Mouse (Mus musculus) heart, postnatal 4 days (tissue): Measurements from ENCODE around the gene Ppp3ca. TPM values are rescaled to one million over a fixed set of nuclear protein-coding genes. Genes with fewer than 3 reads are reported as not detected.
A peak's percentile ranks its signal among the peaks of the same experiment; 100 is the strongest.

Experiments
- DNase-seq: peaks from one replicate; pipeline ENCODE4 v3.0.0; 2021
- total RNA-seq, 2 experiments: library from RNA; stranded (reverse); gene quantifications; 2 replicates each; pipeline ENCODE4 v1.2.3; 2021

The Ppp3ca gene
- total RNA-seq, 2 experiments from 2014 or later, result 56.4 to 62.2 TPM

DNA sequence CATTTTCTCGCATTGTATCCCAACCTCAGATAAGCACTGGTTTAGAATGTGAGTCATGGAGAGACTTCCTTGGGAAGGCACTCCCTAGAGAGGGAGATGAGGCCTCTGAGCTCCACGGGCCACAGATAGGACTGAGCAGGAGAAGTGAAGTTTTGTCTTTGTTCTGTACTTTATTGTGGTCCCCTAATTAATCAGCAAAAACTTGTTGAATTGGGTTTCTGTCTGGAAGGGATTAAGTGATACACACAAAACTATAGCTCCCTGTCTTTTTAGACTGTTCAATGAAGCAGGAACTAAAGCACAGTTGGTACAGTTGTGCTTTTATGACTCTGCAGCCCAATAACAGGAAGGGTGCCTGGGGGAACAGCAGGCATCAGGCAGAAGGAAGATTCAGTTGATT is 95.6 kb downstream of the Ppp3ca start:
- no peak for DNase-seq

DNA sequence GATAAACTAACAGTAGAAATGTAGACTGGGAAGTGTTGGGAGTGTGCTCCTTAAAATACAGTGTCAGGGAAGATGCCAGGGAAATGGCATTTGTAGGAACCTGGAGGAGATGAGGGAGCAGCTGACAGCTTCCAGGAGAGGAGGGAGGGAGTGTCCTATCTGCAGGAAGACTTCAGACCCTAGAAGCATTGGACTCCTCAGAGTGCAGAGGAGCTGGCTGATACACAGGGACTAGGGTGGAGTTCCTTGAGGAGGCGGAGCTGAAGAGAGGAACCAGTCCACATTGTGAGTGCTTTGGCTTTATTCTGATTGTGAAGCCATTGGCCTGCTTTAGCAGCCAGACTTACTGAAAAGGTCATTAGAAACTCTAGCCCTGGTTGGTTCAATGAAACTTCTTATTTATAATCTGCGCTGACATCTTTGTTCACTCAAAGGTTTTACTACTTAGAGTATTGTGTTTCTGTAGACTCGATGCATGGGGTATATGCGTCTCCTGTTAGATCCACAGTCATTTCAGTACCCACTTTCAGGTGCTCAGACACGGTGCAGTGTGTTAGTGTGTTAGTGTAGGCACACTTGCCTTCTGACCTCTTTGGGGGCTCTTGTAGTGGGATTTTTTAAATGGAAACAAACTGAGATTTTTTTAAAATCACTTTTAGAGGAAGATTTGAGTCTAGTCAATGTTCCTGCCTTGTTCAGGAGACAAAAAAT is 99.0 kb downstream of the Ppp3ca start:
- no peak for DNase-seq

DNA sequence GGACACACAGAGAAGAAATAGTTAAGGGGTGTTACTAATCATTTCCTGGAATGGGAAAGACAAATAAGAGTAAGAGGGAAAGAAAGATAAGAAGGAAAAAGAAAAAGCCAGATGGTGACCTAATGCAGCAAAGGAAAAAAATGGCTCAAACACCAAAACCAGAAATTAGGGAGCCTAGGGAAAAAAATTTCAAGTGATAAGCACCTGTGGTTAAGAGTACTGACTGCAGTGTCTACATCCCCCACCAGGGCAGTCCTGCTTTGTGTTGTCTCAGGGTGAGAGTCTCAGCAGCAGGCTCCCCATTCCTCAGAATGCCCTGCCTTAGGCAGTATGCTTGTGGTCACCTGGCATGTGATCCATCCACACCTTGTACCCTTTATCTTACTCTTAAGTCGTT is 99.6 kb downstream of the Ppp3ca start:
- no peak for DNase-seq

DNA sequence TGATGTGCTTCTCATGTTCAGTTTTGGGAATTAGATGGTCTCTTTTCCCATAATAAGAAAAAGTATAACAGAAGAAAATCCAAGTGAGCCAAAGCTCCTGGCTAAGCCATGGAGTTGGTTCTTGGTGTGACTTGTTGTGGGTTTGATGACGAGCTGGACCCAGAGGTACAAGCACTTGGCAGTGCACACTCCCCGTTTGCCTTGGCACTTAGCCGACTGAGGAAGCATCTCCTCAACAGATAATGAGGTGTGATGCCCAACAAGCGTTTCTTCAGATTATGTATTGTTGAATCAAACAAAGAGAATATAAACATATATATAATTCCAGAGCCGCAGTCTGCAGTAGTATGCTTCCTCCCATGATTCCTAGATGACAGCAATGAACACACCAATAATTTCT is 101.8 kb downstream of the Ppp3ca start:
- DNase-seq, result no peak

DNA sequence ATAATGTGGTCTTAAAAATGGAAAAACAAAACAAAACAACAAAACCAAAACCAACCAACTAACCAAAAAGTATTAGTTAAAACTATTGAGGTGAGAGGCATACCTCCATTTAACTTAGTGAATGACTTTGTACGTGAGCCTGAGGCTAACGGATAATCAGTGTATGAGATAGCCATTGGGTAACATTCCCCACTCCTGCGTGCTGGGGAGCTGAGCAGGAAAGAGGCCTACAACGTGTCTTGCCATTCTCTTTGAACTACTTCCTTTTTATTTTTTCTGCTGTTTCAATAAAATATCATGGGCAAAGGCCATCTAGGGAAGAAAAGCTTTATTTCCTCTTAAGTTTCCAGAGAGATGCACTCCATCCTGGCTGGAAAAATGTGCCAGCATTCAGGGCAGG is 103.3 kb downstream of the Ppp3ca start:
- no peak for DNase-seq

DNA sequence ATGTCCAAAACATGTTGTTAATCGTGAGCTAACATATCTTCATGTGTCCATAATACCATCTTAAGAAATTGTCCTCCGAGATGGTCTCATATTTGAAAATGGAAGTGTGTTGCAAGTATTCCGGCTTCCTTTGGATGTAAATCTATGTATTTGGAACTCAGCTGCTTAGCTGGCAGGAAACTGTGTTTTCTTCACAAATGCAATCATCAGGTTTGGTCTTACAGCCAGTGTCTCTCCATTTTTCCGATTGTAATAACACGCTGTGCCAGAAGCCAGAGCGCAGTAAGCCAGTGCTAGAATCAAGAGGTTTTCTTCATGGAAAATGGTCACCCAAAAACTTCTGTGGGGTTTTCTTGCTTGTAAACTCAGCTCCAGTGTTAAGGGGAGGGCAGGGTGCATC is 104.3 kb downstream of the Ppp3ca start:
- no peak for DNase-seq

DNA sequence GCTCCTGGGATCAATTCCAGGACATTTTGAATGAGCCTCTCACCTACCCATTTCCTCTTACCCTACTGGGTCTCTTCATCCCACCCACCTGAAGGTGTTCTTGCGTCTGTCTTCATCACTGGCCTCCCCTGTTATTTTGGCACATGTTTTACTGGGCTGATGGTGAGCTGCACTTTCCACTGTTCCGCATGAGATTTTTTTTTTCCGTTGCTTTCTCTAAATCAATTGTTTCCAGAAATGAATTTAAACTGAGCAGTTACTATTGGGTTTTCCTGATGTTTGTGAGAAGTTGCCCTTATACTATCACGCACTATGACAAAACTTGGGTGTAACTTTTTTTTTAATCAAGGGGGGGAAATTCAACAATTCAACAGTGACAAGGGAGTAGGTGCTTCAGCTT is 106.6 kb downstream of the Ppp3ca start:
- DNase-seq, result no peak

DNA sequence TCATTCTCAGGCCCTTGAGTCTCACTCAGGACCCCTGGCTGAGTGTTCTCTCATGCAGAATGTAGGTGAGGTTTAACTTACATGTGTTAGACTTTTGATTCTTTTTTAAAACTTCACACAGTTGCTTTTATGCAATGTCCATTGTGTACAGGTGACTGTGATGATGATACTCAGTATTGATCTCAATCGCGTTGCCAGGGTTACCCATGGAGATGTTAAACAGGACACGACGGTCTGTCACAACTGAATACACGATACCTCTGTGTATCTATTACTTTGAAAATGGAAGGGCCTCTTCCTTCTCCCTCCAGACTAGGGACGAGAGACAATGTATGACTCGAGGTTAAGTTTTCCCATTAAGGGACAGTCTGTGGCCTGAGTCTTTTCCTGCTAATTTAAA is 107.5 kb downstream of the Ppp3ca start:
- DNase-seq, result no peak

DNA sequence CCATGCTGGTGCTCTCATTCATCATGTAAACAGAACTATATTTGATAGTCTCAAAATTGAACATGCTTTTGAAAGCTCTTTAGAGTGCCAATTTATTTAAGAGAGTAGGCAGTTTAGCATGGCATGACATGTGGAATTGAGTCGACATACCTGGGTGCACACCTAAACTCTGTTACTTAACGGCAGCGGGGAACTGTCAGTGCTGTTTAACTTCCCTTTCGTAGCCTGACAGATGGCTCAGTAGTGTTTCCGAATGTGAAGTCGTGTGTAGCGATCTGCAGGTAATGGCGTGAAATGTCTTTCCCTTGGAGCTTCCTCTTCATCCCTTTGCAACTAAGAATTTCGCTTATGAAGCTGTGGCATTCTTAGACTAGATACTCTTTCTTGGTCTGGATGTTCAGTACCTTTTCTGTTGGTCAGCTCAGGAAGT is 107.9 kb downstream of the Ppp3ca start:
- no peak for DNase-seq

DNA sequence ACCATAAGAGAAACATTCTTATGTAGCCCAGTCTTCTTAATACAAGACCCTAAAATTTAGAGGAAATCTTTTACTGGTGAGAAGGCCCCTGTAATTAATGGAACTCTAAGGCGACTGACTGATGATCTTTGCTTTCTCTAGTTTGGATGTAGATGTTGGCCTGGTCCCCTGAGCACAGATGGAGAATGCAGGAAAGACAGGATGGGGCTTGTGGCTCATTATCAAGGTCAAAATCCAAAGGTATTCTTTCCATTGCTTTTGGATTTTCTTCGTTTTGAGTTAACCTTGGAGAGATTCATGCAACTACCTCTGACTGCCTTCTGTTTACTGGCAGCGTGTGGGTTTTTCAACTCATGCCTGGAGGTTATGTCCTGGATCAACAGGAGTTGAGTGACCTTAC is 110.4 kb downstream of the Ppp3ca start:
- DNase-seq, result no peak

DNA sequence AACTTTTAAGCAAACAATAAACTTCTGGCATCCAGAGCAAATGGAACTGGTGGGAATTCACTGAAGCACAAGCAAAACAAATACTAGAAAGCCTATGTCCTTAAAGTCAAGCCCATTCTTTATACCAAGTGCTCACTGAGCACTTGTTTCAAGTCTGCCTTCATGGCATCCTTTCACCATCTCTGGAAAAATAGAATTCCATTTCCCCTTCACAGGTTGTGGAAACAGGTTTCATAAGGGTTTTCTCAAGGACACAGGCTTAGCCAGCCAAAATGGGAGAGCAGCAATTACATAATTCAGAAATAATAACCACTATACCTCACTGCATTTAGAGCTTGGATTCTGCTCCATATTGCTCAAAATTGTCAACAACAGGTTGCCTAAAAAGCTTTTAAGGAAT is 112.1 kb downstream of the Ppp3ca start:
- DNase-seq, result no peak

DNA sequence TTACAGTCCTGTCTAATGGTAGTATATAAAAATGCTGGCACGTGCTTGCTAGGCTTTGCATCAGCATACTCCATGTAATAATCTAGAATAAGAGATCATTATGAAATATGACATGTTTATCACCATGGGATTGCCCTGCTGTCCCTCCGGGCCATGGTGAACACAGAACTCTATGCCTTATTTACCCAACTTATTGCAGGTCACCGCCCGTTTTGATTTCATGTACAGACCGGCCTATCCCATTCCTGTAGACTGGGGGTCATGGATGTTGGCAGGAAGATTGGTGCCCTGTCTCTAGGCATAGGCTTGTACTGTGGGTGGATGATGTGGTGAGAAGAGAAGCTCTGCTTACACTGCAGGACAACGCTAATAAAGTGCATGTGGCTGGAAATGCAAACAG is 115.8 kb downstream of the Ppp3ca start:
- DNase-seq, result no peak

DNA sequence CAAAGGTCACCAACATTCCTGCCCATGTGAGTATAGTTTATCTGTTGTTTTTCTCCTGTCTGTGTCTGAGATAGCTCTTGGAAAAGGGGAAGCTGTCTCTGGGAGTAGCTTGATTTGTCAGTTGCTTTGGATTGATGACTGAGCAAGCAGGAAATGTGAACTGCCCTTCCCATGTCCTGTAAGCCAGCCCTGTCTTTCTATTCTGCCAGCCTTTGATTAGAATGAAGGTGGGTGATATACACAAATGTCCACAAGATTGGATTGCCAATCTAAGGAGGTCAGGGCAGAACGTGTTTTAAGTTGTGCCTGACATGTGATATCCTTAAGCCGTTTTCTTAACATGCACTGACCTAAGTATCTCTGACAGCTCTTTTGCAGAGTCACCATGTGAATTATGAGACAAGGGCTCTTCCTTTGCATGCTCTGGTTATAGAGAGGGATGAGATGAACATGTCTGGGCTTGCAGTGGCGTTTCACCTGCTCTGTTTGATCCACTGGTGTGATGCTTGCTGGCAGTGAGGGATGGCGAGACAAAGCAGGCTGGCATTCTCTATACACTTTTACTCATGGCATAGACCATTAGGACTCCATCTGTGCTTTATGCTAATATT is 120.4 kb downstream of the Ppp3ca start:
- no peak for DNase-seq

DNA sequence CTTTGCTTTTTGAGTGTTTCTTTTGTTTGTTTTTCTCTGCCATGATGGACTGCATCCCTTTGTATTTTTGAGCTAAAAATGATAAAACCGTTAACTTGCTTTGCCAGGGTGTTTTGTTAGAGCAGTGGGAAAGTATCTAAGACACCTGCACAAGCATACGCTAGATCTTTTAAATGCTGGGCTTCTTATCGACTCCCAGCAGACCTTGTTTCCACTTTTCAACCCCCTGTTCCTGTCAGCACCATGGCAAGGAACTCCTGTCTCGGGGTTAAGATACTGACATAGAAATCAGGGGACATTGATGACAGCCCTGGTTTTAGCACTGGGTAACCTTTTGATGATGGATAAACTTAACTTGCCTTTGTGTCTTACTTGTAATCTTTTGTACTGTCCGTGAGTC is 121.5 kb downstream of the Ppp3ca start:
- no peak for DNase-seq

DNA sequence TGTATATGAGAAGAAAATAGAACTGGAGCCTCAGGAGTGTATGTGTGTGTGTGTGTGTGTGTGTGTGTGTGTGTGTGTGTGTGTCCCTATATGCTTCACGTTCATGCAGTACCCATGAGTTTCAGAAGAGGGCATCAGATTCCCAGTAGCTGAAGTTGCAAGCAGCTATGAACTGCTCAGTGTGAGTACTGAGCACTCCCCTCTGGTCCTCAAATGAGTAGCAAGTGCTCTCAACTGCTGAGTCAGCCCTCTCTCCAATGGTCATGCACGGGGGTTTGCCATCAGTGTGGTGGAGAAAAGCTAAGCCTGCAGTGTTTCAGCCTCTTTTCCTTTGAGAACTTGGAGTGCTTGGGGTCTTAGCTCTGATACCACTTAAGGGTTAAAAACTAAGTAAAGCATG is 122.0 kb downstream of the Ppp3ca start:
- no peak for DNase-seq

DNA sequence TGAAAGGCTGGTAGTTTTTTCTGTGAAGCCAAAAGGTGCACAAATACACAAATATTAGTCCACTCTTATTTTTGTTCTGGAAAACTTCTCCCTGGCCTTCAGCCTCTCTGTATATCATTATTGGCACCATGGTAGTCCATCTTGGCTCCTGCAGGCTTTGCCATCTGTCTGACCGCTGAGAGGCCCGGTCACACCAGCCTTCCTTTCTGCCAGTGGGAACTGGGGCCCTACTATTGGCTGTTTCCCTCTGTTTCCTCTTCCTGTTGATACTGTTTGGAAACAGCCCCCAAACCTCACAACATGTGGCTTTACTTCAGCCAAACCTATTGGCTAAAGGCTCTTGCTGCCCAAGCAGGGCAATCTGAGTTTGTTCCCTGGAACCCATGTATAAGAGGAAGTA is 123.5 kb downstream of the Ppp3ca start:
- no peak for DNase-seq

DNA sequence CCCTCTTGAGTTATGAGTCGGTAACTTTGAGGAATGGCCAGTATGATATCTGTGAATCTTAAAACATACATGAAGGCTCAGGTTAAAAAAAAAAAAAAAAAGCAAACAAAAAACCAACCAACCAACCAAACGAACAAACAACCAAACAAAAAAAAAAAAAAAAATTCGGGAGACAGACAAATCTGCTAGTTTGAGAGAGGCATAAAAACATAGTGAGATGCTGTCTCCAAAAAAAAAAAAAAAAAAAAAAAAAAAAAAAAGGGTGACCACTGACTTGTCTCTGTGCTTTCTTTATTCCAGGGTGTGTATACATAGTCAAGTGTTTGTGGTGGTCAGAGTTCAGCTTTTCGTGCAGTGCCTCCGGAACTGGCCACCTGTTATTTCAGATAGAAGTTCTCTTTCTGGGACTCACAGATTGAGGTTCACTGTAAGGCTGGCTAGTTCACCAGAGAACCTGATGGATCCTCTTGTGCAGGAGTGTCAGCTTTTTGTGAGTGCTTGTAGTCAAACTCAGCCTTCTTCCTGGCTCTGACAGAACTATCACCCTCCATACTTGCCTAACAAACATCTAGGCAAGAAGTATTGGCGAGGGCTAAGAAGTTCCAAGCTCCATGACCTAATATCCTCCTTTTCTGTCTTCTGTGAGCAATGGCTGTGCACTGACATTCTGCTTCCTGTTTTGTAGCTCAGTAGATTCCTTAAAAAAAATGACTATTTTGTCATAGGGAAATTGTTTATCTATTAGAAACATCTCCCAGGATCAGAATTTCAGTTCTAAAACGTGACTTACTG is 124.7 kb downstream of the Ppp3ca start:
- DNase-seq, result no peak

DNA sequence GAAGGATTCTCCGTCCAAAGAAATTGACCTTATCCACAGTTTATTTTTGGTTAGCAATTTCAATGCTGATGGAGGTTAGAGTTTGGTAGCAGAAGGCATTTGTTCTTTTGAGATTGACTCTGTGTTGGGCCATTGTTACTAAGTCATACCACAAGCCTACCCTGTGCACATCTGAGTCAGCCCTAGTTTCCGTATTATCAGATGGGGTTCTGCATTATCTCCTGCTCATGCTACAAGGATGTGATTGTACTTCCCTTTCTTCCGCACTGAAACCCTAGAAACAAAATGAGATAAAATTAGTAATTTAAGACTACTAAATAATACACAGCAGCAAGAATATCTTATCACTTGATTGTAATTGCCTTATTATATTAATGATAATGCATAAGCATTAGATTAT is 129.0 kb downstream of the Ppp3ca start:
- no peak for DNase-seq

DNA sequence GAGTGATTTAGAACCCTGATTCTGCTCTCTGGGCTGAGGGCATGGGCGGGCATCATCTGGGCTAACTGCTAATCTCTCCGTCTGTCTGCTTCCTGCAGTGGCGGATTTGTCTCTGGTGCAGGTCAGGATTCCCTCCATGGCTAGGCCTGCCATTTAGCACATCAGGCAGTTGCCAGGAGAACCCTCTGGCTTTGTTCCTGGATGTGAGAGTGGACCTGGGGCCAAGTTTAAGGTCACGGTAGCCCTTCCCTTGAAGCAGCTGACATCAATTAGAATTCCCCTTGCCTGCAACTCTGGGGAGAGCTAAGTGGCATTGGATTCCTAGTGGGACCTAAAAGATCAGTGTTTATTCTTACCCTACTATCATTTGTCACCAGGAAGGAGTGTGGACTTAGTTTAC is 132.7 kb downstream of the Ppp3ca start:
- peak; percentile 62 for DNase-seq

DNA sequence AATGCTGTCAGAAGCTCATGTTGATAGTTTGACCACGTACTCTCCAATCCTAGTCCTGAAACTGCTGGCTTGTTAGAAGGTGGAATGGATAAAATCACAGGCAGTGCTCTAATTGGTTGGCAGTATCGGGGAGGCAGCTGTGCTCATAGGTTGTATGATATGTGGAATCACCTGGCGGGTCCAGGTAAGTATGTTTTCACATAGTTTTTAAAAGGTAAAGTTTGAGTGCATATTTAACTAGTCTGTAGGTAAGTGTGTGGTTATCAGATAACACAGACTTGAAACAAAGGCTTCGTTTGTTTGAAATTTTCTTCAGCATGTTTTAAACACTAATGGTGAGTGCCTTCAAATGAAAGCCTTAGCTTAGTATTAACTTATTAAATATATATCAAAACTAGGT is 136.0 kb downstream of the Ppp3ca start:
- no peak for DNase-seq

DNA sequence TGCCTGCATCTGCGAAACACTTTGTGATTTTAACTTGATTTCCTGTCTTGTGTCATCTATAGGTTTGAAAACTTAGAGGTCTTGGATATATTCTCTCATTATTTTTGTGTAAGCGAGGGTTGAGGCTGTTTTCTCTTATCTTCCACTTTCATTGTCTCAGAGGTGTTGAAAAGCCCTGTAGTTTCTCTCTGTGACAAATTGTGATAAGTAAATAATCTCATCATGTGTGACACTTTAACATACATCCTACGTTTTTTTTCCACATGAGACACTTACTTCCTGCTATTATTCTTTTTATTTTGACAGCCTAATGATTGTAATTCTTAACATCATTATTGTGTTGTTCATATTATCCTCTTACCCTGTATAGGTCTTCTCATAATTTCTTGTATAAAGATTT is 140.3 kb downstream of the Ppp3ca start:
- no peak for DNase-seq

DNA sequence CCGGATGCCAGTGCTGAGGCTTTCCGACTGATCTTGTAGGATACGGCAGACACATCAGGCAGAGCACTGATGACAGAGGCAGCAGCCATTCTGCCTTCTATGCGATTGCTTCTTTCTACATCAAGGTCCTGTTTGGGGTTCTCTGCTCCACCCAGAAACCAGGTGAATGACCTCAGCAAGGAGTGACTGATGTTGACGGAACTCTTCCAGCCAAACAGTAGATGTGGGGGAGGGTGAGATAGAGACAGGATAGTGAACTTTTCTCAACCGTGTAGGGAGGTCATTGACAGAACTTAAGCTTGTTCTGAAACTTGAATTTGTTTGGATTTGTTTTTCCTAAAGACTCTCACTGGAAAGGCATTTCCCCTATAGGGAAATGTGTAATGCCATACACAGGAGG is 142.2 kb downstream of the Ppp3ca start:
- no peak for DNase-seq

DNA sequence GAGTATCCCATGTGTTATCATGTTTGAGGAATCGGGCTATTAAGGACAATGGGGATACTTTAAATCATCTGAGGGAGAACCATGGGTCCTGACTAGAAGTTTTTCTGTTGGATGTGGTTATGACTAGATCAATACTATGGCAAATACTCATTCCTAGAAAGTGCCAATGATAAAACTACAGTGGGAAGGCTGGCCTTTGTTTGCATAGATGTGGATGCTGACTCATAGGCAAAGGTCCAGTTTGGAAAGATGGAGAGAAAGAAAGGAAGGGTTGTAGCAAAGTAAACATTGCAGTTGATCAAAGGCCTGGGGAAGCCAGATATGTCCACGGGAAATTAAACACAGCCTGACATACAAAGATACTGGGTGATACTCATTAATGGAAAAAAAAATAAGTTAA is 142.9 kb downstream of the Ppp3ca start:
- no peak for DNase-seq

DNA sequence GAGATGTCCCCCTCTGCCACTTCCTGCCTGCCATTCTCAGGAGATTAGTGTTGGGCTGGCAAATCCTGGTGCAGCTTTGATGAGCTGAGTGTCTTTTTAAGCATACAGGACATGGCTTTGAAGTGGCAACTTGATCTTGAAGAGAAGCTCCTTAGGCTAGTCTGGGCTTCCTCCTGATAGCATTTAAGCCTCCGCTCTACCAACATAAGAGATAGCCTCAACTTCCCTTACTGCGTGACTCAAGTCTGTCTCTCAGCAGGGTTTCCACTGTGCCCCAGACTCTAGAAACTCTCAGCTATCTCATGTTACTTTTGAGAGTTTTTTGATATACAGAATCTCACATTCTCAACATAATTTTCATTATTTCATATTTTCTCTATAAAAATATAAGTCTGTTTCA is 144.0 kb downstream of the Ppp3ca start:
- DNase-seq, result no peak
